Mouse (Mus musculus) ES-Bruce4 (cell line): ENCODE results near the gene Dvl1.

Source experiments
- CTCF ChIP-seq: IDR thresholded peaks from one replicate; pipeline ENCODE4 v1.8.1; 2011; ENCODE audit warnings: low read depth, low read length
- POLR2A ChIP-seq: IDR thresholded peaks from one replicate; pipeline ENCODE4 v1.8.1; 2011; ENCODE audit warnings: low read length; ENCODE audit not compliant: insufficient read depth

DNA sequence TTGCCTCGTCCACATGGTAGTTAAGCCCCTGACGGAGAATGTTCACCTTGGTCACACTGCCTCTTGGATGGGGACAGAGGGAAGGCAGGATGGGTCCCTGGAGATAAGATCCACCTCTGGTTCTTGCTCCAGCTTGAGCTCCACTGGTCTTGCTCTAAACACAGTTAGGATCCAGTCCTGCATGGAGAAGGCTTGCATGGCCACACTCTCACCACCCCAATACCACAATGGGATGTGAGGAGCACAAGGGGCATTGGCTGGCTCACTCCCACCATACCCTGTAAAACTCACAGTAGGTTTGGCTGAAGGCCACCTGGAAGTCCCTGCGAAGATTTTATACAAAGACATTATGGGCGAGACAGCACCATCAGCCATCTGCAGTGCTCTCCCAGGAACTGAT lies 61.5 kb downstream of the Dvl1 start:
- TF ChIP-seq CTCF (no peak), POLR2A (no peak)
